Mouse (Mus musculus) liver, postnatal 0 days (tissue): ENCODE data around the gene H2-T3. TPM values are rescaled to one million over a fixed set of nuclear protein-coding genes. Genes with fewer than 3 reads are reported as not detected.
"Not testable (repeated sequence)": the region's sequence is repeated elsewhere in the genome, so short reads cannot be mapped to it uniquely, and the experiment has no call there.

ENCODE experiments used
- ATAC-seq: fragments of 200-750 bp; cut with Nextera tagmentation; 2 replicates; pipeline ENCODE4 v1.8.0; 2017; ENCODE audit warnings: mild to moderate bottlenecking, moderate library complexity
- DNase-seq: peaks from one replicate; pipeline ENCODE4 v3.0.0-alpha.2; 2016
- H3K27ac ChIP-seq: fragments of 300-500 bp; sonication (generic); 2 replicates; pipeline ENCODE4 v1.5.1; 2014; ENCODE audit warnings: antibody characterized with exemption, moderate library complexity, mild to moderate bottlenecking, low read depth
- H3K27me3 ChIP-seq: fragments of 300-500 bp; sonication (generic); 2 replicates; pipeline ENCODE4 v1.6.1; 2014; ENCODE audit warnings: low read length, control low read depth, mixed read lengths; ENCODE audit not compliant: insufficient read depth
- H3K36me3 ChIP-seq: fragments of 300-500 bp; sonication (generic); replicated peaks from 2 replicates; pipeline ENCODE4 v1.6.1; 2014; ENCODE audit warnings: mild to moderate bottlenecking, control low read depth, low read length, moderate library complexity, mixed read lengths; ENCODE audit not compliant: insufficient read depth
- H3K4me1 ChIP-seq: fragments of 300-500 bp; sonication (generic); 2 replicates; pipeline ENCODE4 v1.6.1; 2014; ENCODE audit warnings: antibody characterized with exemption, mild to moderate bottlenecking, control low read depth; ENCODE audit not compliant: insufficient read depth
- H3K4me2 ChIP-seq: fragments of 300-500 bp; sonication (generic); 2 replicates; pipeline ENCODE4 v1.6.1; 2014; ENCODE audit warnings: low read depth, mild to moderate bottlenecking, low read length, moderate library complexity, mixed read lengths
- H3K4me3 ChIP-seq: fragments of 300-500 bp; sonication (generic); 2 replicates; pipeline ENCODE4 v1.5.1; 2014; ENCODE audit warnings: low read depth, low read length
- H3K9ac ChIP-seq: fragments of 300-500 bp; sonication (generic); replicated peaks from 2 replicates; pipeline ENCODE4 v1.6.1; 2014; ENCODE audit warnings: mild to moderate bottlenecking, moderate library complexity
- H3K9me3 ChIP-seq: fragments of 300-500 bp; sonication (generic); 2 replicates; pipeline ENCODE4 v1.6.1; 2016; ENCODE audit warnings: mild to moderate bottlenecking, control low read depth, low read length, mixed read lengths
- CTCF ChIP-seq: sonication (generic); IDR thresholded peaks from 2 replicates; pipeline ENCODE4 v1.5.1; 2016; ENCODE audit warnings: antibody characterized with exemption, low read depth
- EP300 ChIP-seq: IDR thresholded peaks from 2 replicates; pipeline ENCODE4 v1.6.1; 2016; ENCODE audit warnings: antibody characterized with exemption, low read depth, mild to moderate bottlenecking
- WGBS: fragments of 180-500 bp; shearing (Covaris S2); extraction: QIAGEN DNeasy Blood & Tissue Kit; methylation state at CpG from one replicate; pipeline ENCODE4 v1.1.7; 2014; ENCODE audit not compliant: insufficient replicate concordance; 5-methylcytosine and 5-hydroxymethylcytosine counted together
- polyA plus RNA-seq: library from polyadenylated mRNA; unstranded; fragments of >200 nt; fragmentation: Nextera tagmentation; extraction: Ambion mirVana; gene quantifications from 2 replicates; pipeline ENCODE4 v1.2.1, GENCODE M21; 2015

H2-T3 gene
- polyA plus RNA-seq, 1 experiment from 2014 or later, result not detected

GRCm38 (mm10) chr17:36154271-36155149 lies 35.6 kb downstream of the H2-T3 start:
- H3K9ac ChIP-seq, result no peak overlapping the region
- peaks cover 27% of the 10 kb centered on the region for H3K27me3 ChIP-seq
- H3K36me3 ChIP-seq, result no peaks in the 10 kb centered on the region
- H3K4me2 ChIP-seq, result no peak overlapping the region
- no peak overlapping the region for H3K4me3 ChIP-seq
- H3K9me3 ChIP-seq, result no peaks in the 10 kb centered on the region
- TF ChIP-seq CTCF (no peak), EP300 (no peak)
- ATAC-seq, result no peak
- 17% methylated on average over 3 of the region's 3 CpGs for WGBS
- H3K27ac ChIP-seq, result no peak overlapping the region
- DNase-seq, result no peak
- H3K4me1 ChIP-seq, result no peaks in the 10 kb centered on the region

GRCm38 (mm10) chr17:36151200-36151599 lies 38.9 kb downstream of the H2-T3 start:
- H3K4me3 ChIP-seq, ATAC-seq, H3K9ac ChIP-seq, H3K4me1 ChIP-seq, DNase-seq, H3K9me3 ChIP-seq, H3K27ac ChIP-seq, H3K36me3 ChIP-seq, H3K4me2 ChIP-seq: not testable (repeated sequence)
- H3K27me3 ChIP-seq, result peaks cover 21% of the 10 kb centered on the region
- 42% methylated on average over 4 of the region's 4 CpGs for WGBS

DNA sequence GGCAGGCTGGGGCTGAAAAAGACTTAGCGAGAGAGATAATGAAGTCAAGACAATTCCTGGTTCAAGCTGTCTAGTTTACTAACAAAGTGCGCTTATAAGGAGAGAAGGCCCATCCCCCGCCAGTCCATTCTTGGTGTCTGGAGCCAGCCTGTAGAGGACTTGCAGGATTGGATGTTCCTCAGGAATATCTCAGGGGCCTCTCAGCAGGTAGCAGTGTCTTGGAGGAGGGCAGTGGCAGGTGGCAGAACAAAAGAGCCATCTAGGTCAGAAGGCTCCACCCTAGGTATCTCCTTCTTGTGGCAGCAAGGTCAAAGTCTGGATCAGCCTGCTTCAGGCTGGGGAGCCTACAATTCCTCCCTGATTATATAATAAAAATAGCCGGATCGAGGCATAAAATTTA lies 41.6 kb downstream of the H2-T3 start:
- not testable (repeated sequence) for DNase-seq, ATAC-seq, H3K4me2 ChIP-seq, H3K4me1 ChIP-seq, H3K9me3 ChIP-seq, H3K27ac ChIP-seq, H3K9ac ChIP-seq, H3K36me3 ChIP-seq, H3K4me3 ChIP-seq
- H3K27me3 ChIP-seq, result peaks cover 32% of the 10 kb centered on the region
- WGBS, result 84% methylated on average over 5 of the region's 5 CpGs

DNA sequence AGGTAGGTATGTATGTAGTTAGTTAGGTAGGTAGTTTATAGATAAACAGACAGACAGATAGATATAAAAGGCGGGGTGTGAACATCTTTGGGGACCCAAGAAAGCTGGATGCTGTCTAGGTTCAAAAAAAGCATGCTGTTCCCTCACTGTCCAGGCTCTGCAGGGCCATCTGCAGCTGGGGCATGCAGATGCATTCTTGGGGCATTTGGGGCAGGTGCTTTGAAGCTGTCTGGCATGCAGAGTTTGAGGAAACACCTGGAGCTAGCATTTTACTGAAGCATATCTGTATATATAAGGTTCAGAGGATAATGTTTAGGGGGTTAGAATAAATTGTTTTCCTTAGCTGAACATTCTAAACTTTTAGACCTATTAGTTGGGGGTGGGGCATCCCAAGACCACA lies 43.1 kb downstream of the H2-T3 start:
- H3K9ac ChIP-seq, H3K9me3 ChIP-seq, H3K36me3 ChIP-seq, H3K4me1 ChIP-seq, H3K27ac ChIP-seq, DNase-seq, ATAC-seq, H3K4me2 ChIP-seq, H3K4me3 ChIP-seq: not testable (repeated sequence)
- 67% methylated on average over 1 of the region's 1 CpGs for WGBS
- peaks cover 26% of the 10 kb centered on the region for H3K27me3 ChIP-seq

DNA sequence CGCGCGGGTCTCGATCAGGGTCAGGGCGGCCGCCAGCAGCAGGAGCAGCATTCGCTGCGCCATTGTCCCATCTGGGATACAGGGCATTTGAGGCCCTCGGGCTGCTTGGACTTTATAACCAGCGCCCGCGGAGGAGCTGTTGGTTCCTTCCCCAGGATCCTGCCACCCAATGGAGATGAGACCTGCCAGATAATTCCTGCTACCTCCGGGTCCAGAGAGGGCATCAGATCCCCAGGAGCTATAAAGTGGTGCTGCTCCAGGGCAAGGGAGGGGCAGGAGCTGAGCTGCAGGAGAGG lies 44.3 kb downstream of the H2-T3 start:
- peak overlapping the region; percentile 75 for H3K4me2 ChIP-seq
- H3K36me3 ChIP-seq, ATAC-seq, DNase-seq, H3K9me3 ChIP-seq, H3K9ac ChIP-seq, H3K27ac ChIP-seq, H3K4me1 ChIP-seq: not testable (repeated sequence)
- WGBS, result 4% methylated on average over 13 of the region's 13 CpGs
- H3K27me3 ChIP-seq, result peaks cover 26% of the 10 kb centered on the region
- H3K4me3 ChIP-seq, result peak overlapping the region; percentile 57

- Histone ChIP-seq H3K4me1 (0 out of 2 replicates have a peak, but pooled peaks cover 5% of the 10 kb centered on the region), H3K27me3 (peaks cover 26% of the 10 kb centered on the region), H3K4me3 (peak overlapping the region; percentile 57), H3K9me3 (no peaks in the 10 kb centered on the region), H3K27ac (no peak overlapping the region), H3K4me2 (peak overlapping the region; percentile 75), H3K9ac (peak overlapping the region; percentile 16; the same call in 1 of the 2 replicates), H3K36me3 (no peaks in the 10 kb centered on the region)
- DNase-seq (peak; percentile 25), ATAC-seq (peak; percentile 56; the same call in 1 of the 2 replicates)
- WGBS, result 3% methylated on average over 73 of the region's 78 CpGs
- TF ChIP-seq EP300, result no peak
- no peak for TF ChIP-seq CTCF
Observed at GRCm38 (mm10) chr17:36145111-36145860, 44.8 kb downstream of the H2-T3 start.

GRCm38 (mm10) chr17:36136299-36136848 lies 53.7 kb downstream of the H2-T3 start:
- H3K9ac ChIP-seq, H3K4me3 ChIP-seq, H3K27me3 ChIP-seq, H3K9me3 ChIP-seq, H3K36me3 ChIP-seq, H3K4me2 ChIP-seq, H3K4me1 ChIP-seq, DNase-seq, H3K27ac ChIP-seq, ATAC-seq: not testable (repeated sequence)
- WGBS, result 81% methylated on average over 1 of the region's 1 CpGs
